Mouse (Mus musculus) adrenal gland, postnatal 14 days (tissue): Measurements from ENCODE around the gene Cd36. TPM values are rescaled to one million over a fixed set of nuclear protein-coding genes. Genes with fewer than 3 reads are reported as not detected.

ENCODE experiments used
- DNase-seq: peaks from one replicate; pipeline ENCODE4 v3.0.0; 2021; ENCODE audit warnings: mixed read lengths
- total RNA-seq: library from RNA; stranded (reverse); gene quantifications from 2 replicates; pipeline ENCODE4 v1.2.3, GENCODE M21; 2021

Gene Cd36
- total RNA-seq, 1 experiment from 2014 or later = 980 TPM

GRCm38 (mm10) chr5:17858399-17858798, 30.2 kb downstream of the Cd36 start:
- no peak for DNase-seq

DNA sequence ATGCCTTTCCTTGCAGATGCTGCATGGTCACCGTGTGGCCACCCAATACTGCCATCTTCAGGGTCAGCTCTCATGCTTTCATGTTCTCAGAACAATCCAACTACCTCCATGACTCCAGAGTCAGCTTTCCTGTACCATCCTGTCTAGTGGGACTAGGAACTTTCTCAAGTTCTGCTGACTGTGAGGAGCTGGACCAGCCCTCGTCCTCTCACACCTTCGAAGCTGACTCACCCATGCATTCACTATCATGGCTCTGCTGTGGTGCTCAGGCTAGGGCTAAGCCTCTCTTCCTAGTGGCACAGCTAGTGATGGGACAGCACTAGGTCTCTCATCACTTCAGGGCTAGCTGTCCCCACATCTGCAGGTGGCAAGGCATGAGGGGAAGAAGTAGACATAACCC, 30.7 kb downstream of the Cd36 start:
- DNase-seq = no peak

GRCm38 (mm10) chr5:17857262-17857661, 31.3 kb downstream of the Cd36 start:
- DNase-seq = no peak

DNA sequence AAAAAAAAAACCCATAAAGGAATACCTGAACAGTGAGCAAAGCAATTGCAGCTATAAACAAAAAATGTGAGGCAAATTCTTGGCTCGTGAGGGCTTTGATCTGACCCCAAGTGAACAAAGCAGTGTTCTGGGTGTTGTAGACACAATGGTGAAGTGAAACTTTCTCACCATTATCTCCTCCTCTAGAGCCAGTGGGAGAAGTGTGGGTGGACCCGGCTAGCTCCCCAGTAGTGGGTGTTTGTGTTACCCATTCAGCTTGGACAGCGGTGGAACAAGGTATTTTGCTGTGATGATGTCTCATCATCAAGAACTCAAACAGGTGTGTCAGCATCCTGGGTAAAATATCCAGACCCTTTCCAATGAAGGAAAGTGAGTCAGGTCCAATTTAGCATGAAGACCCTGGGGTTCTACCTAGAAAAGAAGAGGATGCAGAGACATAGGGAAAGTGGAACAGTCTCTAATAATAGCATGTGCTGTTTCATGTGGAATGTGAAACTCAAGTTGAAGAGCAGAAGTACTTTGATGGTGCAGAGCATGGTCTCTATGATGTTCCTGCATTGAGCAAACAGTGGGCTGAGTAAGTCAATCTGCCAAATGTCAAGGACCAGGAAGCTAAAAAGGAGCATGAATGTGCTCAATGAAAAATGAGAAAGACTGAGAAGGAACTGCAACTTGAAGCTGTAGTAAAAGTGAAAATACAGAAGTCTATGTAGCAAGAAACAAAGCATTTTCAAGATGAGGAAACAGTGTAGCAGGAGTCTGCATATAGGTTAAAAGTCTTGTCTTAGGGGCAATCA, 34.3 kb downstream of the Cd36 start:
- no peak for DNase-seq

GRCm38 (mm10) chr5:17850582-17850981, 38.0 kb downstream of the Cd36 start:
- peak; percentile 12 for DNase-seq

GRCm38 (mm10) chr5:17849582-17849981, 39.0 kb downstream of the Cd36 start:
- peak; percentile 68 for DNase-seq

GRCm38 (mm10) chr5:17848733-17849132, 39.9 kb downstream of the Cd36 start:
- DNase-seq = no peak

GRCm38 (mm10) chr5:17848267-17848666, 40.3 kb downstream of the Cd36 start:
- no peak for DNase-seq

GRCm38 (mm10) chr5:17843921-17844320, 44.7 kb downstream of the Cd36 start:
- no peak for DNase-seq

DNA sequence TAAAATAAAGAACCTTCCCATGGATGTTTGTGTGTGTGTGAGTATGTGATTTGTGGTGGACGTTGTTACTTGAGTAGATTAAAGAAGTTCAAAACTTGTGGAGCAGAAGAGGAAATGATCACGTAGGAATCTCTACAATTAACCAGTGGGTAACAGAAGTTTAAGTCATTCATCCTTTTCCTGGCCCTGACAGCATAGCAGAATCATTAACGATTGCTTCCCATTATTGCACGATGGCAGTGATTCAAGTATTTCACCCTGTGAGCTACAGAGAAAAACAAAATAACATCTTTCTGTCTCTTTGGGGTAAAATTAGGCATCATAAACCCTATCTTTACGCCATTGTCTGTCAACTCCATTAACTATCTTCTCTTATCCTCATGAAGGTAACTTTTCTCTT, 45.3 kb downstream of the Cd36 start:
- no peak for DNase-seq

GRCm38 (mm10) chr5:17842111-17842729, 46.4 kb downstream of the Cd36 start:
- DNase-seq = no peak

GRCm38 (mm10) chr5:17839549-17839948, 49.1 kb downstream of the Cd36 start:
- DNase-seq = no peak

DNA sequence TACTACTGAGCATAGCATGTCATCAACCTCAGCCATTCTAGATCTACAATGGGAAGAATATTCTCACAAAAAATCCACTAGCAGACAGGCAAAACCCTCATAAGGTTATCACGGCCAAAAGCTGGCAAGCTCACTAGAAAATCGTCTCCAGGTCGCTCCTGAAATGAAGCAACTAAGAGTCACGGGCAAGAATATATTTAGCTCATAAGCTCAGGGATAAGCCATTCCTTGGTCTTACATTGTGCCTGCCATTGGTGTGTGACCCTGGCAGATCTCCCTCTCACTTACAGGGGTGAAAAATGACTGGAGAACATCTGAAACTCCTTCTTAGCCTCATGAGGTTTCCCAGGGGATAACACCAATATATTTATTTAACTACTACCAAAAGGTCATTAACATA, 52.2 kb downstream of the Cd36 start:
- peak; percentile 21 for DNase-seq

DNA sequence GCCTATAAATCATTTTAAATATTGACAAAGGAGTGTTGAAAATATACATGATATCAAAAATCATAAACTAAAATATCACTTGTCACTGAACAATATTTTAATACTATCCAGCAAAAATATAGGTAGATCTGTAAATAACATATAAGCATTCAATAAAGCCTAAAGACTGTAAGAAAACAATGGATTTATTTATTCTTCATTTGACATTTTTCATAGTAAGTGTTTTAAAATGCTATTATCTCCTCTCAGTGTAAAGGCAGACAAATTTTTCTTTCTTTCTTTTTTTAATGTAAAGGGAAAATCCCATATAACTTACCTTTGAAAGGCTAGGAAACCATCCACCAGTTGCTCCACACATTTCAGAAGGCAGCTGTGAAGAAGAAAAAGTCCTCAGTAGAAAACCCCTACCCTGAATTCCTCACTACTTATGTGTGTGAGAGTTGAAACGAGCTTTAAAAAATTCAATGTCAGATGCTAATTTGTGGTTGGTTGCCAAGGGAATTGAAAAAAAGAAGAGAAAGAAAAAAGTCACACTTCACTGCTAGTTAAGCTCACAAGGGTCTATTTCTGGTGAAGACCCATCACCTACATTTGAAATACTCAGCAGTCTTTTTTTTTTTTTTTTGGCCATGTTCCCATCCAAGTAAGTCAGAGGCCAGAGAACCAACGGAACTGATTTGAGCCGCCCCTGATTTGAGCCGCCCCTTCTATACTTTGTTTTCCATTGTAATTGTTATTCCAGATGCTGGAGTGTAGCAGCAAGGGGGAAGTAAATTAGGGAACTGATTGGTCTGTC, 53.1 kb downstream of the Cd36 start:
- DNase-seq = peak; percentile 12

- DNase-seq = no peak
Observed at GRCm38 (mm10) chr5:17833797-17834196, 54.8 kb downstream of the Cd36 start.

DNA sequence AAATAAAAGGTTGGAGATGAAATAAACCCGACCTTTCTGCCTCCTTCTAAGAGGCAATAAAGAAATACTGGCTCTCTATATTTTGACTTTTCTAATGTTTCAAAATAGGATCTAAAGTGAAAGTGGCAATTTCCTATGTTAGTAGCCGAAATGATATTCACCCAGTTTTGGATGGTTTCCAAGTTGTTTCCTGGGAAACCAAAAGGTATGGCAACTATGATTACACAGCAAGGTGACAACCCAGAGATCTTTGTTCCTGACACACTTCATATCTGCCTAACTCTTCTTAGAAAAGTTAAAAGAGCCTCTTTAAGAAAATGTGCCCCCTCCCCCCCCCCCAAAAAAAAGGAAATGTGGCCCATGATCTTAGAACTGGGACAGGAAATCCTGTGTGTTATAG, 58.1 kb downstream of the Cd36 start:
- DNase-seq = no peak

DNA sequence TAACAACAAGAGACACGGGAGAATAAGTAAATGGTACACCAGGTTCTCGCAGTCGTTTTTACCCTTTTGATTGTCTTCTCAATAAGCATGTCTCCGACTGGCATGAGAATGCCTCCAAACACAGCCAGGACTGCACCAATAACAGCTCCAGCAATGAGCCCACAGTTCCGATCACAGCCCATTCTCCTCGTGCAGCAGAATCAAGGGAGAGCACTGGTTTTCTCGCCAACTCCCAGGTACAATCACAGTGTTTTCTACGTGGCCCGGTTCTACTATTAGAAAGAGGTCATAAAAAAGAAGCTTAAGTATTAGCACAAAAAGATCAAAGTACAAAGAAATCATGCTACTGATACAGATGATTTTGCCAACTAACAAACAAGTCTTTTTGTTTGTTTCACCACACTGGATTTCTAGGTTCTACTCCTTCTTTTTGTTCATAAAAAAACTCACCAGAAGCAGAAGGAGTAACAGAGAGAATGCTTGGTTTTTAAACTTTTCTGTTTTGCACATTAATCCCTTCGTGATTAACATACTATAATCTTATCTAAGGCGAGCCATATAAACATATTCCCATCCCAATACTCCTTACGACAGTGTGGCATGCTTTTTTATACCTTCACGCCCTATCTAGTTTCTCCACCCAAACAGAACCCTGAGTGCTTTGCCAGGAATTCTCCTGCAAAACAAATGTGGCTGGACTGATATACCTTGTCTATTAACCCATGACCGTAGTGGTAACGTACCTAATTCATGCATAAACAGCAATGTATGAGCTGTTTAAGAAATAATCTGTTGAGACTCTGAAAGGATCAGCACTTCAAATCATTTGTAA, 59.7 kb downstream of the Cd36 start:
- DNase-seq = no peak

DNA sequence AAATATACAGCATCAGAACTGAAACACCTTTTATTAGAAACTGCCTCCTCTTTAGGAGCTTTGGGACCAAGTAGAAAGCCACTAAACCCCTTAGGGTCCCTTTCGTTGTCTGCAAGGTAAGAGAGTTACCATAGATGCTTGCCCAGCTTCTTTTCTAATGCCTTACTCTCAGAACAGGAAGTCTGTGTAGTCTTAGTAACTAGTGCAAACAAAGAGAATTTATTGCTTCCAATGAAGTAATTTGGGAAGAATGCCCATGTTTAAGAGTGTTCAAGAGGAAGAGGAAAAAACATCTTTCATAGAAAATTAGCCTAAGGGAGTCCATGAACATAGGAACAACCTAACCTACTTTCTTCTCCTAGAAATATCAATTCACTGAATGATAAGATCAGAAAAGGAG, 67.2 kb downstream of the Cd36 start:
- DNase-seq = no peak

- no peak for DNase-seq
Observed at GRCm38 (mm10) chr5:17820239-17820999, 68.2 kb downstream of the Cd36 start.

DNA sequence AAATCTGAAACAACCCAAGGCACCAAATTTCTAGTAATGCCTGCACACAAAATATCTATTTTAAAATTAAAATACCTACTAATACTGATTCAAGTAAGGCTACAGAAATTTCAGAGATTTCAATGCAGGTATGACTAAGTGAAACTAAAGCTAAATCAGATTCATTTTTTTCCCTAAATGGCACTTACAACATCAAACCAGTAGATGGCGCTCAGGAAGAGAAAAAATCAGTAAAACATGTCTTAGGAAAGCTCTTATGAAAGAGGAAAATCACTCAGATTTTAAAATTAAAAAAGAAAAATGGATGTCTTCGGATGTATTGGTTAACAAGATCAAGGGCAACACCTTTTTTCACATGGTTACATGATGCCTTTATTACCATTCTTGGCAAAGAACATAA, 72.4 kb downstream of the Cd36 start:
- peak; percentile 11 for DNase-seq

GRCm38 (mm10) chr5:17810336-17810735, 78.3 kb downstream of the Cd36 start:
- no peak for DNase-seq
